Mouse (Mus musculus) G1E-ER4 (cell line): Measurements from ENCODE around the gene Abhd2. TPM values are rescaled to one million over a fixed set of nuclear protein-coding genes. Genes with fewer than 3 reads are reported as not detected.

Experiments
- GATA1 ChIP-seq: IDR thresholded peaks from one replicate; pipeline ENCODE4 v1.8.0; 2012; ENCODE audit warnings: low read length, inconsistent platforms
- polyA plus RNA-seq: library from polyadenylated mRNA; stranded (reverse); fragments of >175 nt; gene quantifications from 2 replicates; pipeline ENCODE4 v1.2.3, GENCODE M21; 2012

The Abhd2 gene
- polyA plus RNA-seq, 1 experiment: 9.7 TPM

DNA sequence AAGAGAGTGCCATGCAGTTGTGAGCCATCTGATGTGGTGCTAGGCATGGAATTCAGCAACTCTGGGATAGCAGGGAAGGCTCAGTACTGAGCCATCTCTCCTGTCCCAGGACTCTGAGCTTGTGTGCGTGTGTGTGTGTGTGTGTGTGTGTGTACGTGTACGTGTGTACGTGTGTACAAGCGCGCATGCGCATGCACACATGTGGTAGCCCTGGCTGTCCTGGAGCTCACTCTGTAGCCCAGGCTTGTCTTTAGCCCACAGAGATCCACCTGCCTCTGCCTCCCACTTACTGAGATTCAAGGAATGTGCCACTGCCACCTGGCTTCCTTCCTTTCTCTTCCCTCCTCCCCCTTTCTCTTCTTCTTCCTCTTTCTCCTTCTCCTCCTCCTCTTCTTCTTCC, 120.9 kb downstream of the Abhd2 start:
- TF ChIP-seq GATA1: no peak

DNA sequence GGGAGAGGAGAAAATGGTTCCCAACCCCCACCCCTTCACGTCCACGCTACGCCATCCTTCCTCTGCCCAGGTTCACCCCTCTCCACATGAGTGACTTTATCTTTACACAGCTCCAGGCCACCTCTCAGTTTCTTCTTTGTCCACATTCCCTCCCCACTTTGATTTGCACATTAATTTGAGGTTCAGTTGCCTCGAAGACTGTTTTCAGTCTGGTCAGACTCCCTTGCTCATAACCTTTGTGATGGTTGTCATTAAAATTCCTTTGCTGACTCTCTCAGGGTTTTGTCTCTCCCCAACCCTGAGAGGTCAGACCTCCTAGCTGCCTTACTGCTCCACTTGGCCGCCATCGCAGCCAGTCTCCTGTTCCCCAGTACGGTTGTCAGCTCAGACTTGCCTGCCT, 121.7 kb downstream of the Abhd2 start:
- TF ChIP-seq GATA1: no peak

- no peak for TF ChIP-seq GATA1
These were observed 122.2 kb downstream of the Abhd2 start for GRCm38 (mm10) chr7:79395186-79395585.

- no peak for TF ChIP-seq GATA1
These were observed 124.5 kb downstream of the Abhd2 start for GRCm38 (mm10) chr7:79397446-79397963.

DNA sequence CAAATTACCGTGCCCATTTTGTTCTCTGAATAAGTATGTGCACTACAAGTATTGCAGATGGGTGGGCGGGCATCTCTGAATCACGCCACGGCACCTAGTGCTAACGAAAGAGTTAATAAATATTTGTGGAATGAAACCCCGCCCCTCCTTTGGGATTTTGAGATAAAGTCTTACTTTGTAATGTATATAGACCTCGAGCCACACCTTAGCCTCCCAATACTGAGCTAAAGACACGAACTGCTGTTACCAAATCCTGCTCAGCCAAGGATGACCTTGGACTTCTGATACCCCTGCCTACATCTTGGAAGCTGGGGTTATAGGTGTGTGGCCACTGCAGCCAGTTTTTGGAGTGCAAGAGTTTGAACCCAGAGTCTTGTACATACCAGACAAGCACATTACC, 125.4 kb downstream of the Abhd2 start:
- TF ChIP-seq GATA1: no peak

- TF ChIP-seq GATA1: no peak
These were observed 126.0 kb downstream of the Abhd2 start for GRCm38 (mm10) chr7:79398971-79399370.

- no peak for TF ChIP-seq GATA1
These were observed 127.3 kb downstream of the Abhd2 start for GRCm38 (mm10) chr7:79400296-79400695.

- TF ChIP-seq GATA1: no peak
These were observed 141.7 kb downstream of the Abhd2 start for GRCm38 (mm10) chr7:79414449-79415375.

Other genes starting within 250 kb of the Abhd2 start
- gene Acan, start 219.7 kb upstream of the Abhd2 start, polyA plus RNA-seq: 0.02 TPM in 1 of 2 replicates, not detected in the other
- not detected in 2 replicates for gene Hapln3, start 142.2 kb upstream of the Abhd2 start, polyA plus RNA-seq
- 4.7 and 6.9 TPM in 2 replicates for gene Mfge8, start 124.1 kb upstream of the Abhd2 start, polyA plus RNA-seq
- 0.05 TPM in 1 of 2 replicates, not detected in the other for gene Rlbp1, start 113.8 kb downstream of the Abhd2 start, polyA plus RNA-seq
- gene Fanci, start 118.7 kb downstream of the Abhd2 start, polyA plus RNA-seq: 0.26 and 0.43 TPM in 2 replicates
- 153 and 196 TPM in 2 replicates for gene Polg, start 193.2 kb downstream of the Abhd2 start, polyA plus RNA-seq